Mouse (Mus musculus): ENCODE results near the gene Adgrl3. TPM values are rescaled to one million over a fixed set of nuclear protein-coding genes. Genes with fewer than 3 reads are reported as not detected.

The Adgrl3 gene
- 1 to 10 TPM in 1 of 2 experiments, not detected in 1; 1.4 TPM for polyA plus RNA-seq (2017; shearing (Covaris generic))

DNA sequence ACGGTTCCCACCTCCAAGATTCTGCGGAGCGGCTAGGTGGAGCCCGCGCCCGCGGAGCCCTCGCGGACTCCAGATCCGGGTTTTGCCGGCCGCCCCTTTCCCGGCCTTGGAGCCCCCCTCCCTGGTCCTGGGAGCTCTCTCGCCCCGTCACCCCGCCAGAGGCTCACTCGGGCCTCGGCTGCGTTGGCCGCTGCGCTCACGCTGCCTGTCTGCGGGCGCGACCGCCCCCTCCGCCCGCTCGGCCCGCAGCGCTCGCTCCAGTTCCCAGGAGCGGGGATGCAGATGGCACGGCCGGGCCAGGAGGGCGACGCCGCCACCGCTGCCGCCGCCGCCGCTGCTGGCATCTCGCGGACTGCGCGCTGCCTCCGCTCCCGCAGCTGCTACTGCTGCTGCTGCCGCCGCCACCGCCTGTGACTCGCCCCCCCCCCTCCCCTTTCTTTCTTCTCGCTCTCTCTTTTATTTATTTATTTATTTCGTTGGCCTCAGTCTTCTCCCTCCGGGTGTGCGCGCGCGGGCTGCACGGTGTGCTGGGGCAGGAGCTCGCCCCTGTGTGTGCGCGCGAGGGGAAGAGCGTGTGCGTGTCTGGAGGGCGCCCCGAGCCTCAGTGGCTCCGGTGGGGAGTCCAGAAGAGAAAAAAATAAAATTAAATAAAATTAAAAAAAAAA, at the start of gene Adgrl3:
Gene Adgrl3 (plus strand): TSS at position 549 of the 665 bp plus-strand sequence.
- ATAC-seq, result no peak

DNA sequence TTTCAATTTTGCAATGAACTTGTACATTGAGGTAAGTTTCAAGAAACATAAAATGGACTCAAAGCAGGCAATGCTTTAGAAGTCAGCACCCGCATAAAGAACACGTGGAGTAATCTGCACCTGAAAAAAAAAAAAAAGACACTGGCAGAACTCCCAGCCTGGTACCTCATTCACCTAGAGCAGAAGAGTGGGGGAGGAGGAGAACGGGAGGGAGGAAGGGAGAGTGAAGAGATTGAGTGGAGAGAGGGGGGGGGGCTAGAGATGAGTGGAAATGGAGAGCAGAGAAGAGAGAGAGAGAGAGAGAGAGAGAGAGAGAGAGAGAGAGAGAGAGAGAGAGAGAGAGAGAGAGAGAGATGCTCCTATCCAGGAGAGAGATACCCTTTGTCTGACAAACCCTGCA, 772 bp upstream of the Adgrl3 start:
- ATAC-seq, result no peak

GRCm38 (mm10) chr5:81020281-81021005, 505 bp downstream of the Adgrl3 start:
- ATAC-seq, result no peak

DNA sequence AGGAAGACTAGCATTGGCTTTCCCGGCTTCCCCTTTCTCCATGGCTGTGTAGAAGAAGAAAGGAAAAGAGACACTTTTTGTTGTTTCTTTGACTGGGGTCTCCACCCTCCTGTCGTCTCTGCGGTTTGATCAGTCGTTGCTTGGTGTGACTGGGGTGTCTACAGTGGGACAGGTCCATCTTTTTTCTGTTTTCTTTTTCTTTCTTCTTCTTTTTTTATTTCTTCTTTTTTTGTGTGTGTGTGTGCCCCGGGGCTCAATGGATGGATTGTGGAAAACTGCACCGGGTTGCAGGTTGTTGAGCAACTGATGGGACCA, 1.0 kb downstream of the Adgrl3 start:
- no peak for ATAC-seq

GRCm38 (mm10) chr5:81021331-81021863, 1.5 kb downstream of the Adgrl3 start:
- no peak for ATAC-seq

GRCm38 (mm10) chr5:81021864-81022305, 1.9 kb downstream of the Adgrl3 start:
- ATAC-seq, result no peak

DNA sequence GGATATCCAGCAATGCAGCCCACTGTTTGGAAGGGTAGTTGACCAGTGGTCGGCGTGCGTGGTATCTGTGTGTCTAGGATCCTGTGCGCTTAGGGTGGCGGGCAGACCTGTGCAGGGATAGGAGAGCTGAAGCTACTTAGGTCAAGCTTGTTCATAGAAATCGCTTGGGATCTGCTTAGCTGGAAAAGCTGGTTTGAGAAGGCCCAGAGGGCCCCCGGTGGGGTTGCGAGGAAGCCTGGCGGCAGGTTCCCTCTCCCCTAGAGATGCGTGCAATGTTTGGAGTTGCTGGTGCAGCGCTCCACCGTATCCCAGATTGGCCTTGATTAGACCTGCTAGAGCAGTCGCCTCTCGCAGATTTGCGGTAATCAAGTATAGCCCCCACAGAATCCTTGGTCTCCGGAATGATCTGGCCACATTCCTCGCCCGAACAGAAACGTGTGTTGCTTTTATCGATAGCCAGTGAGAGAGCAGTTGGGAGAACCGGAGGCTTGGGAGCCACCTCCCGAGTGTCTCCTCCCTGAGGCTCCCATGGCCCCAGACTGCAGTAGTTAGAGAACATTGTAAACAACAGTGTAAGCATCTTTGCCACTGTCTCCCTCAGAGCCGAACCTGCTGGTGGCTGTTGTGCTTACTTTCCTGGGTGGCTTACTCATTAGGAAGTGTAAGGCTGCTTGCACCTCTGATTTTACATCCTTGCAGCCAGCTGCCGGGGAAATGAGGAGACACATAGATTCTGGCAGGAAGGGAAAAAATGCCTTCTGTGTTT, 2.6 kb downstream of the Adgrl3 start:
- ATAC-seq, result no peak

DNA sequence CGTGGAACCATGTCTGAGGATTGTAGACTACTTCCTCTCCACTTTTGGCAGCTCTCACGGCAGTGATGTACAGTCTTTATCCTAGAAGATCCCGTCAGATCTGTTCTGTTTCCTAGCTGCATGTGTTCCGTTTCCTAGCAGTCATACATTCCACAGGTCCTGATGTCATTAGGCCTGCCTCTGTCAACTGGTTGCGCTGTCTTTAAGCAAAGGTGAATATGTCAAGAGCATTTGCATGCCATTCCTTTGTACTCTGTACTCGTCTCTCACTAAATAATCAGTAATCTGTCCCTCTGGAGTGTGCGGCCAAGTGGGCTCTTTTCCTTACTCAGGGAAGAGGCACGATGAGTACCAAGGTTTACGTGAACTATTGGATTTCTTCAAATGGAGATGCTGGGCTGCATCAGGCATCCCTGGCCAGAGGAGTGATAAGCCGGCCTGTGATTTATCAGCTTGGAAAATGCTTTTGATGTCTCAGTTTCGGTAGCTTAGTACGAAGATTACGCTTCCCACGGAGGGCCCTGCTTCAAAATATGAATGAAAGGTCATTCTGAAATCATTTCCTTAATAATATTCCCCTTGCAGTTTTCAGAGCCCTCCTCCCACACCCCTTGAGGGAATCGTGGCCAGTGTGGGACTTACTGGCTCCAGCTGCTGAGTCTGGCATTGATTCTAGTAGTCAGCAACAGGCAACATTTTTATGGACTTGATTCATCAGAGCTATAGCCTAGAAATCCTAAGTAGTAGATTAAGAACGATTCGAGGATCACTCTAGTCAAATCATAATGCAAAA, 4.2 kb downstream of the Adgrl3 start:
- ATAC-seq, result no peak

DNA sequence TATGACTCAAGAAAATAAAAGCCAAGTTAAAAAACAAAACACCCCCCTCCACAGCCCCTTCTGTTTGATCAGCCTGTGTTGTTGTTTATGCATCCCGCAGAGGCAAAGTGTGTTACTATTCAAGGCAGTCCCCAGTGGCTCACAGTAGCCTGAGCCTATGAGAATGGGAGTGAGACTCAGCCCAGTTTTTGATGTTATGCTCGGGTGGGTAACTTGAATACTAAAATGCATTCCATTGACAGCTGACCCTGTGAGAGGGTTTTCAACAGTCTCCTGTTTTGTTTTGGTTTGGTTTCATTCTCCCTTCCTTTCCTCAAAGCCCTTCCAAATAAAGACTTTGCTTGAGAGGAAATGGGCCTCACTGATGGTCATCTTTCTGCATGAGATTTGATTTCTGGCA, 8.9 kb downstream of the Adgrl3 start:
- ATAC-seq, result no peak

- no peak for ATAC-seq
Observed at GRCm38 (mm10) chr5:81037091-81037490, 17.2 kb downstream of the Adgrl3 start.

- no peak for ATAC-seq
Observed at GRCm38 (mm10) chr5:81043875-81044274, 23.9 kb downstream of the Adgrl3 start.

DNA sequence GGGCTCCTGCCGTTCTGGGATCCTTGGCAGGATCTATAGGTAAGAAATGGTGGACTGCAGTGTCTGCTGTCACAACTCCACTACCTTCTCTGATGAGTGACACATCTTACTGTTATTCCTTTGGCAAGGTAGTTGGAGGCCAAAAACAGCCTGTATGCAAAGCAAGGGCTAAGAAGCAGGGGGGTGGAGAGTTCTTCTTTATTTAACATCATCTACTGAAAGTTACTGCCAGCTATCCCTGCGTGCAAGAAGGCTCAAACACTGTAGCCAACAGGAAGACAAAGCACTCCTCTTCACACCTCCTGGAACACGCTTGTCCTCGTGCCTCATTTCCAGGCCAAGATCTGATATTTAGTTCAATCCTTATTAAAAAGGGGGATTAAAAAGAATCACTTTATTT, 26.2 kb downstream of the Adgrl3 start:
- no peak for ATAC-seq

DNA sequence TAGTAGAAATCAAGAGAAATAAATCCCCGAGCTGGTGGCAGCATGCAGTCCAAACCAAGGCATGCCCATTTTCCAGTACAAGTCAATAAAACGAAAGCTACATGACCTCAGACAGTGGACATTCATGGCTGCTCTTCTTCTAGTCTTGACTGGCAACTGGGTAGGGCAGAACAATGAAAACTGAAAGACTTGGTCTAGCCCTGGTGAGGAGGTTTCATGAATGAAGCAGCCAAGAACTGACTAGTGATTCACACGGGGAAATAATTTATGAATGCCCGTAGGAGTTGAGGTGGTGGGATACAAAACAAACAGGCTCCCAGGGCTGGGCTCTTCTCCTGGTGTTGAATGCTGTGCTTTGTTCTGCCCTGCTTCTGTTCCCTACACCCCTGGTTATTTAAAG, 34.7 kb downstream of the Adgrl3 start:
- no peak for ATAC-seq

GRCm38 (mm10) chr5:81055253-81055652, 35.3 kb downstream of the Adgrl3 start:
- ATAC-seq, result no peak

- ATAC-seq, result no peak
Observed at GRCm38 (mm10) chr5:81058122-81058521, 38.2 kb downstream of the Adgrl3 start.

DNA sequence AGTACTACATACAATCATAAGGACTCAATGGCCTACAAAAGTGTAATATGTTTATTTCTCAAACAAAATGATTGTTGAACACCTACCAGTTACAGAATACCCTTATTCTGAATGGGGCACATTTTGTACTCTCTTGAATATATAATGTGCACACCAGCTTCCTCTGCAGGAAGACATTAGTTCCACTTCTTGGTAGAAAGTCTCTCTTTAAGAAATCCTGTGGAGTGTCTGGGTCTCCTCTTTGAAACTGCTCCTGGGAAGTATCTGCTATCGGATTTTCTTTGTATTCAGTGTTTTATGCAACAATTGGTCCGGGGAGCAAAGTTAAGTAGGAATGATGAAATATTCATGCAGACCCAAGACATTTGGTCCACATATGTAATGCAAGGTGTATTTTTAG, 41.0 kb downstream of the Adgrl3 start:
- no peak for ATAC-seq

DNA sequence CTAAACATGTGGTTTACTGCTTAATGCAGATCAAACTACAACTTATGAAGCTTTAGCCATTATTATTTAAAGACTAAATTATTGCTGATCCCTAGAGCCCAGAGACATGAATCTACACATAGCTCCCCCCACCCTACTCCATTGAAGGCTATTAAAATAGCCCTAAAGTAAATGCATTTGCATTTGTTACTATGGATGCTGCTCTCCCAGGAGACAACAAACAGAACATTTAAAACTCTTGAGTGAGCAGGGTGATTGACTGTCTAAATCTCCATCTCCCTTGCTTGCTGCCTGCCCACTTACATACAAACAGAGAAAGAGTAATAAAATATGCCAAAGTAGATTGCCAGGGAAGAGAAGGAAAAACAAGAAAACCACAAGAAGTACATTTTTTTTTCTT, 41.4 kb downstream of the Adgrl3 start:
- ATAC-seq, result no peak

DNA sequence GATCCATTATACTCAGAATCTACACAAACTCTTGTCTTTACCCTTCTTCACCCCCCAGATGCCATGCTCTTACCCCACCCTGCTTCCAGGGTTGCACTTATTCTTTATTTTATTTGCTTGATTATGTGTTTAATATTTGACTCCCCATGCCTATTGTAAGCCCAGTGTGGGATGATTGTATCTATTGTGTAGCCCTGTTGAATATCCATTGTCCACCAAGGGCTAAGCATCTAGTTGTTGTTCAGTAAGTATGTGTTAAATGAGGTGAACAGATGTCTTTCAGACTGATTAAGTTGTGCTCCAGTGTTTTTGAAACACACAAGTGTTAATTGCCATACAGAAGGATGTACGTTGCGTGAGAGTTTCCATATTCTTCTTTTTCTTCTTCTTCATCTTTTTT, 44.1 kb downstream of the Adgrl3 start:
- ATAC-seq, result no peak

DNA sequence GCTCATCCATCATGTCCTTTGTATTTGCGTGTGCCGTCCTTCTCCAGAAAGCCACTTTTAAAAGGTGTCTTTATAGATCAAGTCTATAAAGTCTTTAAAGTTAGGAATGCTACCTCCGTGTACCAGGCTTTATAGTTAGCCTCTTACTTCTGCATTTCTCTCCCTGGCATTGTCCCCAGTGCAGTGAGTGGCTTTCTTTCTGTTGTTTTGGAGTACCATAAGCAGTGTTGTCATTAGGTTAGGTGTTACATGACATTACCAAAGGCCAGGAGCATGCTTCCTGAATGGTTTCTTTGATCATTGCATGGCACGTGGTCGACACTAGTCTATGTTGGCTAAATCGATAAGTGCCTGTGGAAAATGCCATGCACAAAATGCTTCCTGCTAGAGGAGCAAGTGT, 48.2 kb downstream of the Adgrl3 start:
- ATAC-seq, result no peak

DNA sequence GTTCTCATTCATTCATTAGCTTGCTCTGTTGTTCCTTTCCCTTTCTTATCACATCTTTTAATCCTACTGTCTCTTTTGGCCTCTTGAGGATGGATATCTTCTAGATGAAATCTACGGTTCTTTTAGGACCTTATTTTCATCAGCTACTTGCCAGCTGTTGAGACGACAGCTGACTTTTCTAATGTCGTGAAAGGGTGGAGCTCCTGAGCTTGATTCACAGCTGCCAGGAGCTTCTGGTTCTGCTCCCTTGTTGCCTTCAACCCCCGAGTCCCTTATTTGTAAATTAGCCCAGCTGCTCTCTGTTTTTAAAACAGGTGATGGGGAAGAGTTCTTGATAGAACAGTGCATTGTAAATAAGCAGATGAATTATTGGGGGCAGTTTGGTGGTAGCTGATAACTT, 48.9 kb downstream of the Adgrl3 start:
- no peak for ATAC-seq

- no peak for ATAC-seq
Observed at GRCm38 (mm10) chr5:81072888-81073287, 53.0 kb downstream of the Adgrl3 start.

DNA sequence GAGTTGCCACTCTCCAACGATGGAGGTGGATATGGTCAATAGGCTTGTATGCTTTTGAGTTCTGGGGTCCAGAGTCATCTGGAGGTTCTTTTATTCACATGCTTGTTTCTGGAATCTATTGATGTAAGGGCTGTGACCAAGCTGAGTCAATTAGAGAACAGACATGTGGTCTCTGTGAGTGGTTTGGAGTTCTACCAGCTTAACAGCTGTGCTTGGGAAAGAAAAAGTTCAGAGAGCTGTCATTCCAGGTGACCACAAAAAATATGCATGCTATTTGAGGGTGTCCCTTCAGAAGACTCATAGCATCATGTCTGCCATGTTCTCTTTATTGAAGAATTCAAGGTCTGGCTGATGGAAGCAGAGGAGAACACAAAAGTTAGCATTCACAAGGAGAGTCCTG, 53.9 kb downstream of the Adgrl3 start:
- no peak for ATAC-seq

DNA sequence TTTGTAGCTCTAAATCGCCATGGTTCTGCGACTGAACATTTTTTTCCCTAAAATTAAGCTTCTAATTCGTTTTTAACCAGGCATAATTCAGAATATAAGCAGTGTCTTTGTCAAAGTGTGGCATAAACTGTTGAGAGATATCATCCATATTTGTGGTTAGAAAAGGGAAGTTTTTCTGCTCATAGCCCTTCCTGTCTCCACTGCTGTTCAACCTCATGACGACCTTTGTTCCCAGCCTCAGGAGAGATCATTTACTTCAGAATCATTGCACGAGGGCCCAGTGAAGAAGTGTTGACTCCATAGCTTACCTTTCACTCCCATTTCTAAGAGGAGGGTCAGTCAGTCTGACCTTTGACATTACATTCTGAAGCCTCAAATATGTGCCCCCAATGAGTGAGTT, 56.4 kb downstream of the Adgrl3 start:
- no peak for ATAC-seq
